In genomic region chr12:106311320-106311825, GRCm38 (mm10) we compare ENCODE assay signal across 9 mouse cellular contexts.
DNase-seq lines count a peak whose midpoint lies in the region; ATAC-seq and TF ChIP-seq lines count a peak whose summit lies in the region.
"Had no signal": no experiment of that assay in that cellular context is flagged by ENCODE, and none has a peak within 500 bp of the region (broad histone marks: within the 10 kb centered on the region; RNA-seq: fewer than 3 reads in every experiment).

No protein-coding gene starts in this region.

- H3K9me3 ChIP-seq in heart, embryonic 11.5 days (replicated peaks; ENCODE audit: control insufficient read depth, low read length) = no peaks in the 10 kb centered on the region
- H3K9me3 ChIP-seq in forebrain, postnatal 0 days (ENCODE audit: low read length) = no peaks in the 10 kb centered on the region
- no peaks in the 10 kb centered on the region for H3K9me3 ChIP-seq in liver, embryonic 14.5 days (ENCODE audit: control insufficient read depth, low read length)

- TF ChIP-seq CTCF in forebrain, postnatal 0 days (IDR thresholded peaks at IDR 0.05; ENCODE audit: low read depth) = no peak
- TF ChIP-seq CTCF in liver, embryonic 14.5 days (IDR thresholded peaks at IDR 0.05; ENCODE audit: low read depth) = no peak

- no peaks in the 10 kb centered on the region for H3K36me3 ChIP-seq in heart, embryonic 11.5 days (ENCODE audit: control insufficient read depth, insufficient read depth, low read length)
- no peaks in the 10 kb centered on the region for H3K36me3 ChIP-seq in forebrain, postnatal 0 days (ENCODE audit: insufficient read depth)
- no peaks in the 10 kb centered on the region for H3K36me3 ChIP-seq in liver, embryonic 14.5 days (replicated peaks; ENCODE audit: control insufficient read depth, insufficient read depth, low read depth)

- H3K4me2 ChIP-seq in heart, embryonic 11.5 days = peak overlapping the region; percentile 81
- H3K4me2 ChIP-seq in forebrain, postnatal 0 days (ENCODE audit: low read depth) = peak overlapping the region; percentile 74
- H3K4me2 ChIP-seq in liver, embryonic 14.5 days (ENCODE audit: low read depth) = peak overlapping the region; percentile 51

- peak overlapping the region; percentile 62 for H3K9ac ChIP-seq in heart, embryonic 11.5 days (ENCODE audit: low read depth, low read length)
- H3K9ac ChIP-seq in forebrain, postnatal 0 days = 0 out of 2 replicates have a peak overlapping the region, but pooled peaks have one; percentile 39
- H3K9ac ChIP-seq in liver, embryonic 14.5 days (replicated peaks) = no peak overlapping the region

- peak overlapping the region; percentile 45 for H3K4me3 ChIP-seq in heart, embryonic 11.5 days (ENCODE audit: low read depth, low read length)
- H3K4me3 ChIP-seq in forebrain, postnatal 0 days (ENCODE audit: low read depth, low read length) = peak overlapping the region; percentile 28
- H3K4me3 ChIP-seq in liver, embryonic 14.5 days (ENCODE audit: insufficient read depth in 1 of 2, low read depth in 2 of 2, low read length in 2 of 2) = peak overlapping the region in 1 of 2 experiments; percentile 51; a peak in 1 of 4 replicates

- no peak for DNase-seq in heart, adult 18-20 months
- DNase-seq in forebrain, postnatal 0 days = no peak
- no peak for DNase-seq in liver, embryonic 14.5 days (ENCODE audit: low read depth in 3 of 3, low spot score in 3 of 3)
- DNase-seq in ovary, postnatal 10 days (ENCODE audit: low spot score) = no peak
- no peak for DNase-seq in testis, postnatal 10 days (ENCODE audit: low spot score)
- DNase-seq: kidney, adult 18-20 months had no signal

- TF ChIP-seq EP300 in liver, embryonic 14.5 days (IDR thresholded peaks at IDR 0.05; ENCODE audit: low read depth) = no peak

- H3K27me3 ChIP-seq in heart, embryonic 11.5 days (ENCODE audit: control insufficient read depth, insufficient read depth, low read length) = peaks cover 4% of the 10 kb centered on the region; the same call in 1 of the 2 replicates
- H3K27me3 ChIP-seq in forebrain, postnatal 0 days (ENCODE audit: insufficient read depth, low read length) = no peaks in the 10 kb centered on the region
- no peaks in the 10 kb centered on the region for H3K27me3 ChIP-seq in liver, embryonic 14.5 days (ENCODE audit: control insufficient read depth, insufficient read depth, low read length)

- ATAC-seq in heart, embryonic 11.5 days (replicated peaks; ENCODE audit: insufficient number of reproducible peaks, low FRiP score, low TSS enrichment) = no peak
- peak; percentile 21 for ATAC-seq in CD4-positive, CD25-positive, alpha-beta regulatory T cell, adult 4 months
- no peak for ATAC-seq in forebrain, postnatal 0 days
- no peak for ATAC-seq in liver, embryonic 14.5 days (ENCODE audit: insufficient read depth)
- no peak for ATAC-seq in monocyte, adult 5-6 weeks (replicated peaks; ENCODE audit: insufficient number of reproducible peaks, low FRiP score, low TSS enrichment, poor library complexity, severe bottlenecking)

- WGBS in heart, embryonic 11.5 days (ENCODE audit: insufficient replicate concordance) = 37% methylated on average over 7 of the region's 7 CpGs
- 40% methylated on average over 7 of the region's 7 CpGs for WGBS in forebrain, postnatal 0 days
- 34% methylated on average over 7 of the region's 7 CpGs for WGBS in liver, embryonic 14.5 days (ENCODE audit: insufficient replicate concordance)

- no peaks in the 10 kb centered on the region for H3K4me1 ChIP-seq in heart, embryonic 11.5 days (ENCODE audit: control insufficient read depth, insufficient read depth, low read length)
- H3K4me1 ChIP-seq in forebrain, postnatal 0 days (ENCODE audit: insufficient read depth) = peaks cover 5% of the 10 kb centered on the region; the same call in 1 of the 2 replicates
- H3K4me1 ChIP-seq in liver, embryonic 14.5 days (replicated peaks; ENCODE audit: control insufficient read depth in 2 of 2, insufficient read depth in 2 of 2, low read length in 1 of 2) = peaks cover 0 to 2% of the 10 kb centered on the region in 2 experiments; a peak in 1 of 4 replicates

- H3K27ac ChIP-seq in heart, embryonic 11.5 days (ENCODE audit: low read depth, low read length) = no peak overlapping the region
- no peak overlapping the region for H3K27ac ChIP-seq in forebrain, postnatal 0 days (ENCODE audit: low read depth, low read length)
- H3K27ac ChIP-seq in liver, embryonic 14.5 days = no peak overlapping the region
